Mouse (Mus musculus) CH12.LX (cell line): ENCODE data around the gene Arpc3. TPM values are rescaled to one million over a fixed set of nuclear protein-coding genes. Genes with fewer than 3 reads are reported as not detected.

Experiments used
- DNase-seq: peaks from one replicate; pipeline ENCODE4 v3.0.0-alpha.2; 2013; ENCODE audit errors: extremely low read depth
- H3K27ac ChIP-seq: 2 replicates; pipeline ENCODE4 v1.5.1; 2012; ENCODE audit warnings: low read depth, mild to moderate bottlenecking, control low read depth, moderate library complexity; ENCODE audit not compliant: insufficient read depth
- H3K27me3 ChIP-seq: replicated peaks from 2 replicates; pipeline ENCODE3; 2012; ENCODE audit warnings: inconsistent platforms
- H3K36me3 ChIP-seq, 2 experiments: replicated peaks in 1 of 2; 2 replicates each; pipeline versions ENCODE3 to v1.6.1; 2012; ENCODE audit warnings: inconsistent platforms in 1 of 2, low read length in 1 of 2, mild to moderate bottlenecking in 1 of 2, mixed read lengths in 1 of 2, moderate library complexity in 1 of 2; ENCODE audit not compliant: control insufficient read depth in 1 of 2, insufficient read depth in 1 of 2
- H3K4me1 ChIP-seq, 2 experiments: 2 replicates each; pipeline ENCODE4 v1.6.1; 2012; ENCODE audit warnings: inconsistent platforms in 1 of 2, moderate library complexity in 1 of 2; ENCODE audit not compliant: insufficient read depth in 2 of 2, control insufficient read depth in 1 of 2
- H3K4me2 ChIP-seq: 2 replicates; pipeline ENCODE4 v1.6.1; 2012; ENCODE audit warnings: low read depth, mild to moderate bottlenecking, control low read depth; ENCODE audit not compliant: poor library complexity, insufficient read depth, severe bottlenecking
- H3K4me3 ChIP-seq, 3 experiments: fragments of 150-350 bp in 1 of 3; sonication (generic) in 1 of 3; replicated peaks in 1 of 3; 2 replicates each; pipeline versions ENCODE3 to v1.5.1; 2011 to 2012; ENCODE audit warnings: low read depth in 2 of 3, low read length in 2 of 3, mild to moderate bottlenecking in 2 of 3, moderate library complexity in 2 of 3, control low read depth in 1 of 3, improper control_type of control experiment in 1 of 3, inconsistent platforms in 1 of 3, mixed read lengths in 1 of 3; ENCODE audit not compliant: poor library complexity in 1 of 3
- H3K79me2 ChIP-seq: replicated peaks from 2 replicates; pipeline ENCODE4 v1.6.1; 2012; ENCODE audit warnings: mild to moderate bottlenecking, moderate library complexity; ENCODE audit not compliant: control insufficient read depth, poor library complexity, insufficient read depth, severe bottlenecking; ENCODE audit errors: extremely low read depth
- H3K9ac ChIP-seq: 2 replicates; pipeline ENCODE4 v1.6.1; 2012; ENCODE audit warnings: low read depth, mild to moderate bottlenecking, control low read depth, moderate library complexity; ENCODE audit not compliant: insufficient read depth
- H3K9me3 ChIP-seq: replicated peaks from 2 replicates; pipeline ENCODE3; 2012; ENCODE audit warnings: low read length, inconsistent platforms, mixed read lengths
- BHLHE40 ChIP-seq: IDR thresholded peaks from 2 replicates; pipeline ENCODE4 v1.6.1; 2011; ENCODE audit warnings: mild to moderate bottlenecking, low read depth, low read length, improper control_type of control experiment
- CHD1 ChIP-seq: IDR thresholded peaks from 2 replicates; pipeline ENCODE4 v1.6.1; 2012; ENCODE audit warnings: low read depth, low read length, improper control_type of control experiment, inconsistent platforms
- CTCF ChIP-seq, 2 experiments: IDR thresholded peaks in 1 of 2; conservative IDR thresholded peaks in 1 of 2; 2 replicates each; pipeline ENCODE4 v1.5.1; 2011 to 2012; ENCODE audit warnings: low read depth in 2 of 2, low read length in 2 of 2, improper control_type of control experiment in 1 of 2, inconsistent platforms in 1 of 2, mild to moderate bottlenecking in 1 of 2, moderate library complexity in 1 of 2
- EP300 ChIP-seq: IDR thresholded peaks from 2 replicates; pipeline ENCODE4 v1.6.1; 2011; ENCODE audit warnings: low read length, improper control_type of control experiment
- GABPA ChIP-seq: IDR thresholded peaks from 2 replicates; pipeline ENCODE4 v1.6.1; 2012; ENCODE audit warnings: low read depth, low read length, improper control_type of control experiment, inconsistent platforms; ENCODE audit not compliant: insufficient replicate concordance
- HCFC1 ChIP-seq: IDR thresholded peaks from 2 replicates; pipeline ENCODE4 v1.6.1; 2012; ENCODE audit warnings: low read depth, mild to moderate bottlenecking, inconsistent platforms, low read length, improper control_type of control experiment
- IRF4 ChIP-seq: IDR thresholded peaks from 2 replicates; pipeline ENCODE4 v1.6.1; 2014; ENCODE audit warnings: low read depth, mild to moderate bottlenecking, inconsistent platforms, low read length, improper control_type of control experiment
- JUND ChIP-seq: conservative IDR thresholded peaks from 2 replicates; pipeline ENCODE4 v1.6.1; 2011; ENCODE audit warnings: low read depth, low read length, improper control_type of control experiment
- KAT2A ChIP-seq: IDR thresholded peaks from 2 replicates; pipeline ENCODE4 v1.6.1; 2012; ENCODE audit warnings: low read length, improper control_type of control experiment, inconsistent platforms; ENCODE audit not compliant: insufficient replicate concordance
- MAFK ChIP-seq: IDR thresholded peaks from 2 replicates; pipeline ENCODE4 v1.6.1; 2011; ENCODE audit warnings: low read length, improper control_type of control experiment; ENCODE audit not compliant: insufficient replicate concordance
- MAX ChIP-seq: IDR thresholded peaks from 2 replicates; pipeline ENCODE4 v1.6.1; 2011; ENCODE audit warnings: low read length, improper control_type of control experiment
- MAZ ChIP-seq: IDR thresholded peaks from 2 replicates; pipeline ENCODE4 v1.6.1; 2012; ENCODE audit warnings: low read depth, mild to moderate bottlenecking, inconsistent platforms, low read length, improper control_type of control experiment, moderate library complexity
- MEF2A ChIP-seq: IDR thresholded peaks from 2 replicates; pipeline ENCODE4 v1.6.1; 2014; ENCODE audit warnings: low read depth, mild to moderate bottlenecking, inconsistent platforms, low read length, improper control_type of control experiment, borderline replicate concordance
- MYC ChIP-seq: IDR thresholded peaks from 2 replicates; pipeline ENCODE4 v1.6.1; 2011; ENCODE audit warnings: low read depth, mild to moderate bottlenecking, improper control_type of control experiment, low read length
- NELFE ChIP-seq: IDR thresholded peaks from 2 replicates; pipeline ENCODE4 v1.6.1; 2011; ENCODE audit warnings: low read depth, low read length, improper control_type of control experiment
- PAX5 ChIP-seq: IDR thresholded peaks from 2 replicates; pipeline ENCODE4 v1.6.1; 2012; ENCODE audit warnings: low read length, inconsistent platforms, mixed read lengths
- RAD21 ChIP-seq: IDR thresholded peaks from 2 replicates; pipeline ENCODE4 v1.6.1; 2011; ENCODE audit warnings: low read depth, mild to moderate bottlenecking, low read length, improper control_type of control experiment, moderate library complexity
- RCOR1 ChIP-seq: conservative IDR thresholded peaks from 2 replicates; pipeline ENCODE4 v1.6.1; 2012; ENCODE audit warnings: low read depth, mild to moderate bottlenecking, inconsistent platforms, low read length, improper control_type of control experiment
- SIN3A ChIP-seq: IDR thresholded peaks from 2 replicates; pipeline ENCODE4 v1.6.1; 2012; ENCODE audit warnings: low read length, improper control_type of control experiment, inconsistent platforms
- SMC3 ChIP-seq: IDR thresholded peaks from 2 replicates; pipeline ENCODE4 v1.6.1; 2011; ENCODE audit warnings: low read depth, low read length, improper control_type of control experiment
- TBP ChIP-seq: conservative IDR thresholded peaks from 2 replicates; pipeline ENCODE4 v1.6.1; 2011; ENCODE audit warnings: low read depth, low read length, improper control_type of control experiment
- TCF12 ChIP-seq: IDR thresholded peaks from 2 replicates; pipeline ENCODE4 v1.6.1; 2014; ENCODE audit warnings: low read depth, mild to moderate bottlenecking, inconsistent platforms, low read length, improper control_type of control experiment
- USF1 ChIP-seq: IDR thresholded peaks from 2 replicates; pipeline ENCODE4 v1.6.1; 2014; ENCODE audit warnings: low read depth, mild to moderate bottlenecking, inconsistent platforms, low read length, improper control_type of control experiment
- ZC3H11A ChIP-seq: IDR thresholded peaks from 2 replicates; pipeline ENCODE4 v1.6.1; 2012; ENCODE audit warnings: low read depth, mild to moderate bottlenecking, inconsistent platforms, low read length, improper control_type of control experiment
- ZKSCAN1 ChIP-seq: IDR thresholded peaks from 2 replicates; pipeline ENCODE4 v1.6.1; 2012; ENCODE audit warnings: low read depth, inconsistent platforms, low read length, improper control_type of control experiment, borderline replicate concordance
- ZMIZ1 ChIP-seq: IDR thresholded peaks from 2 replicates; pipeline ENCODE4 v1.6.1; 2012; ENCODE audit warnings: low read depth, mild to moderate bottlenecking, inconsistent platforms, low read length, improper control_type of control experiment
- ZNF384 ChIP-seq: IDR thresholded peaks from 2 replicates; pipeline ENCODE4 v1.6.1; 2012; ENCODE audit warnings: low read depth, low read length, improper control_type of control experiment, inconsistent platforms
- dilution Hi-C: fragments of 300-500 bp; cut with MboI; formaldehyde crosslinking; loops from 2 replicates; pipeline ENCODE4 v1.14.3; 2020; ENCODE audit warnings: low sequenced_read_pairs; ENCODE audit not compliant: extremely low pct_unique_long_range_greater_than_20kb, extremely low pct_ligation_motif_present
- in situ Hi-C: fragments of 300-500 bp; cut with MboI; formaldehyde crosslinking; loops from 3 replicates; pipeline ENCODE4 v1.14.3; 2019; ENCODE audit warnings: low sequenced_read_pairs, low pct_ligation_motif_present, low pct_unique_long_range_greater_than_20kb, mixed read lengths
- polyA plus RNA-seq: library from polyadenylated mRNA; unstranded; fragments of >175 nt; gene quantifications from 2 replicates; pipeline ENCODE4 v1.2.1, GENCODE M21; 2012; ENCODE audit warnings: low read depth; ENCODE audit not compliant: insufficient read length
- total RNA-seq, 2 experiments: library from RNA; depleted of rRNA; stranded (reverse); fragments of 300-350 nt in 1 of 2; fragments of >200 nt in 1 of 2; gene quantifications; 2 replicates each; pipeline ENCODE4 v1.2.3; 2012 to 2014

Arpc3 gene
- total and polyA plus RNA-seq, 3 experiments: 256 to 543 (median 297) TPM

GRCm38 (mm10) chr5:122403362-122403761 lies 11.7 kb downstream of the Arpc3 start:
- Histone ChIP-seq H3K79me2 (peaks cover 6% of the 10 kb centered on the region; the same call in 1 of the 2 replicates), H3K27ac (no peak overlapping the region), H3K36me3 (peaks cover 75 to 93% of the 10 kb centered on the region in 2 experiments), H3K4me2 (no peak overlapping the region), H3K9ac (no peak overlapping the region), H3K27me3 (no peaks in the 10 kb centered on the region), H3K9me3 (no peaks in the 10 kb centered on the region), H3K4me1 (peaks cover 0 to 9% of the 10 kb centered on the region in 2 experiments; a peak in 2 of 4 replicates), H3K4me3 (no peak overlapping the region)
- no peak for TF ChIP-seq ZC3H11A
- no peak for TF ChIP-seq BHLHE40
- no peak for TF ChIP-seq RCOR1
- no peak for TF ChIP-seq MAX
- no peak for TF ChIP-seq MAFK
- no peak for TF ChIP-seq TBP
- TF ChIP-seq PAX5: no peak
- TF ChIP-seq SIN3A: no peak
- no peak for TF ChIP-seq NELFE
- no peak for TF ChIP-seq EP300
- no peak for TF ChIP-seq MEF2A
- no peak for TF ChIP-seq ZKSCAN1
- TF ChIP-seq USF1: no peak
- TF ChIP-seq MYC: no peak
- TF ChIP-seq IRF4: no peak
- no peak for TF ChIP-seq CTCF (conservative IDR thresholded peaks at IDR 0.05 in 1 of 2, IDR thresholded peaks at IDR 0.05 in 1 of 2; ENCODE audit: low read depth in 2 of 2, low read length in 2 of 2)
- no peak for TF ChIP-seq ZMIZ1
- no peak for DNase-seq
- in situ Hi-C loops (no loop called here), dilution Hi-C loops (no loop called here)

DNA sequence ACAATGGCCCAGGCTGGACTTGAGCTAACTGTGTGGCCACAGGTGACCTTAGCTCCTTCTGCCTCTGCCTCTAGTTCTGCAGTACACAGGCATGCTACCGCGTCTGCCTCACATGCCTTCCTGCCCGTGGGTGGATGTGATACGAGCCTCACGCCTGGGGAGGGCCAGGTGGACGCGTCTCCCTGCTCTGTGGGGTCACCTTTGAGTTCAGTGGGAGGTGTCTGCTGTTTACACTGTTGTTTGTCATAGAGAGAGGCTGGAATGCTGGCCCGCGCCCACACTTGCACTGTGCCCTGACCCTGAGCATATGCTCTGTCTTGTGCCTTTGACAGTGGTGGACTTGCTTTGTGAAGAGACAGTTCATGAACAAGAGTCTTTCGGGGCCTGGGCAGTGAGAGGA lies 13.9 kb downstream of the Arpc3 start:
- H3K4me1 ChIP-seq: no peaks in the 10 kb centered on the region
- in situ Hi-C loops: no loop called here
- TF ChIP-seq KAT2A: no peak
- TF ChIP-seq MAZ: no peak
- no peak for TF ChIP-seq HCFC1
- no peak for TF ChIP-seq RAD21
- TF ChIP-seq IRF4: no peak
- no peak for TF ChIP-seq SMC3
- TF ChIP-seq TCF12: no peak
- TF ChIP-seq MAFK: no peak
- no peak for TF ChIP-seq GABPA
- TF ChIP-seq TBP: no peak
- TF ChIP-seq CHD1: no peak
- no peak for TF ChIP-seq EP300
- no peak for TF ChIP-seq MAX
- no peak for TF ChIP-seq RCOR1
- no peak for TF ChIP-seq MEF2A
- TF ChIP-seq BHLHE40: no peak
- TF ChIP-seq JUND: no peak
- no peak for TF ChIP-seq ZNF384
- TF ChIP-seq, all 38 proteins: peak for 0
- H3K4me3 ChIP-seq: no peak overlapping the region
- no peak overlapping the region for H3K4me2 ChIP-seq
- dilution Hi-C loops: no loop called here
- peaks cover 2% of the 10 kb centered on the region for H3K9me3 ChIP-seq
- peaks cover 71 to 89% of the 10 kb centered on the region in 2 experiments for H3K36me3 ChIP-seq
- no peak for DNase-seq
- no peaks in the 10 kb centered on the region for H3K79me2 ChIP-seq
- no peak overlapping the region for H3K27ac ChIP-seq
- no peak overlapping the region for H3K9ac ChIP-seq
- no peaks in the 10 kb centered on the region for H3K27me3 ChIP-seq
